Mouse (Mus musculus): Measurements from ENCODE around the gene Mmrn1. TPM values are rescaled to one million over a fixed set of nuclear protein-coding genes. Genes with fewer than 3 reads are reported as not detected.
"Not testable (repeated sequence)": the region's sequence is repeated elsewhere in the genome, so short reads cannot be mapped to it uniquely, and the experiment has no call there.

Gene Mmrn1
- 2.8 and 7.9 TPM in 2 replicates for total RNA-seq (2014; rRNA removed; ENCODE audit: low replicate concordance)
- polyA plus RNA-seq (2015; fragmentation: Nextera tagmentation; extraction: Ambion mirVana): 2.0 TPM in 2 replicates

DNA sequence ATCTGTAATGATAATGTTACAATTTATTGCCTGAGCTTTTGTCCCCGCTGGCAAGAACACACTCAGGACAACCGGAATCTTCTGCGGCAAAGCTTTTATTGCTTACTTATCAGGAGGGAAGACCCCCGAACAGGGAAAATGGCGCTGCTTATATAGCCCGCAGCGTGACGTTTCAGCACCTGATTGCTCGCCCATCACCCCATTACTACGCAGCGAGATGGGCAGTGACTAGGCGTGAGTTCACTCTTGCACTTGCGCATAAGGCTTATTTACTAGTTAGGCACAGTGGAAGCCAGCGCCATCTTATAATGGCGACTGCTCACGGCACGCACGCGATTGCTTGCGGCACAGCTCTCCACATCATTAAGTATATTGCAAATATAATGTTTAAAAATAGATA, at the start of gene Mmrn1:
Gene Mmrn1 (plus strand): TSS at position 301 of the 400 bp plus-strand sequence.
- not testable (repeated sequence) for H3K27ac ChIP-seq (ENCODE audit: low read depth); H3K27me3 ChIP-seq (ENCODE audit: control insufficient read depth, insufficient read depth, low read length); H3K36me3 ChIP-seq (replicated peaks; ENCODE audit: control insufficient read depth, insufficient read depth, low read length); H3K4me2 ChIP-seq (ENCODE audit: low read depth, low read length); H3K4me3 ChIP-seq (ENCODE audit: low read depth, low read length); DNase-seq (ENCODE audit: low spot score); H3K9ac ChIP-seq (replicated peaks; ENCODE audit: low read depth, low read length); ATAC-seq (ENCODE audit: insufficient read depth, low read depth); H3K4me1 ChIP-seq (ENCODE audit: control insufficient read depth, insufficient read depth); H3K9me3 ChIP-seq (replicated peaks; ENCODE audit: control insufficient read depth, low read length)
- WGBS: 91% methylated on average over 20 of the region's 20 CpGs

DNA sequence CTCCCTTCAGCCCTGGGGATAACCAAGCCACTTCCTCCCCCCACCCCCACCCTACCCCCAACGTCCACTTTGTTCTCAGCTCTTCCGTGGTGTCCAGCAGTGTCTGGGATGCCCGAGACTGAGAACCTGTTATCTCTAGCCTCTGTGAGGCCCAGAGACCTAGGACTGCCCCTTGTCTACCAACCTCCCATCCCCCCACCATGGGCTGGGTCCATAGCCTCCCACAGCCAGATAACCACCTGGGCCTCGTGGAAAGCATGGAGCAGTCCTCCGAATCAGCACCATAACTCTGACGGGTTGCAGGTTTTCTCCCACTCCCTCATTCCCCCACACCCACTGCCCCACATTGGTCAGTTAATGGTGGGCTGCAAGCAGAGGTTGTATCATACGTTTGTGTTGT, 44.4 kb upstream of the Mmrn1 start:
- H3K4me2 ChIP-seq (ENCODE audit: low read depth, low read length): no peak overlapping the region
- 67% methylated on average over 7 of the region's 7 CpGs for WGBS
- H3K27ac ChIP-seq (ENCODE audit: low read depth): no peak overlapping the region
- H3K9me3 ChIP-seq (replicated peaks; ENCODE audit: control insufficient read depth, low read length): no peaks in the 10 kb centered on the region
- no peaks in the 10 kb centered on the region for H3K4me1 ChIP-seq (ENCODE audit: control insufficient read depth, insufficient read depth)
- ATAC-seq (ENCODE audit: insufficient read depth, low read depth) (no peak), DNase-seq (ENCODE audit: low spot score) (no peak)
- H3K4me3 ChIP-seq (ENCODE audit: low read depth, low read length): no peak overlapping the region
- TF ChIP-seq CTCF (IDR thresholded peaks at IDR 0.05; ENCODE audit: low read depth) (no peak), EP300 (IDR thresholded peaks at IDR 0.05; ENCODE audit: low read depth) (no peak)
- H3K27me3 ChIP-seq (ENCODE audit: control insufficient read depth, insufficient read depth, low read length): no peaks in the 10 kb centered on the region
- no peaks in the 10 kb centered on the region for H3K36me3 ChIP-seq (replicated peaks; ENCODE audit: control insufficient read depth, insufficient read depth, low read length)
- no peak overlapping the region for H3K9ac ChIP-seq (replicated peaks; ENCODE audit: low read depth, low read length)

DNA sequence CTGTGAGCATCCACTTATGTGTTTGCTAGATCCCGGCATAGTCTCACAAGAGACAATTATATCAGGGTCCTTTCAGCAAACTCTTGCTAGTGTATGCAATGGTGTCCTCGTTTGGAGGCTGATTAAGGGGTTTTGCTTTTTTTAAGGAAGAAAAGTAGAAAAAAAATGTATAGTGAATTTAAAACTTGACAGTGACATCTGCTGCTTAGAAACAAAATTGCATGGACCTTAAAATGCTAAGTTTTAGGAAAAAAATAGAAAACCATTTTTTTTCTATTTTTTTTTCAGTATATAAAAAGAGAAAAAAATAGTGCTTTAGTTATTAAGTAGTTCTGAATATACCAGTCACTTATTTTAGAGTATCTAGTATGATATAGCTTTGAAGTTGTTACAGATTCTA, 43.2 kb upstream of the Mmrn1 start:
- no peak overlapping the region for H3K9ac ChIP-seq (replicated peaks; ENCODE audit: low read depth, low read length)
- DNase-seq (ENCODE audit: low spot score) (no peak), ATAC-seq (ENCODE audit: insufficient read depth, low read depth) (no peak)
- no peak overlapping the region for H3K4me2 ChIP-seq (ENCODE audit: low read depth, low read length)
- no peaks in the 10 kb centered on the region for H3K4me1 ChIP-seq (ENCODE audit: control insufficient read depth, insufficient read depth)
- WGBS: 49% methylated on average over 2 of the region's 2 CpGs
- H3K27me3 ChIP-seq (ENCODE audit: control insufficient read depth, insufficient read depth, low read length): no peaks in the 10 kb centered on the region
- no peak overlapping the region for H3K27ac ChIP-seq (ENCODE audit: low read depth)
- no peaks in the 10 kb centered on the region for H3K36me3 ChIP-seq (replicated peaks; ENCODE audit: control insufficient read depth, insufficient read depth, low read length)
- TF ChIP-seq CTCF (IDR thresholded peaks at IDR 0.05; ENCODE audit: low read depth) (no peak), EP300 (IDR thresholded peaks at IDR 0.05; ENCODE audit: low read depth) (no peak)
- no peaks in the 10 kb centered on the region for H3K9me3 ChIP-seq (replicated peaks; ENCODE audit: control insufficient read depth, low read length)
- H3K4me3 ChIP-seq (ENCODE audit: low read depth, low read length): no peak overlapping the region

DNA sequence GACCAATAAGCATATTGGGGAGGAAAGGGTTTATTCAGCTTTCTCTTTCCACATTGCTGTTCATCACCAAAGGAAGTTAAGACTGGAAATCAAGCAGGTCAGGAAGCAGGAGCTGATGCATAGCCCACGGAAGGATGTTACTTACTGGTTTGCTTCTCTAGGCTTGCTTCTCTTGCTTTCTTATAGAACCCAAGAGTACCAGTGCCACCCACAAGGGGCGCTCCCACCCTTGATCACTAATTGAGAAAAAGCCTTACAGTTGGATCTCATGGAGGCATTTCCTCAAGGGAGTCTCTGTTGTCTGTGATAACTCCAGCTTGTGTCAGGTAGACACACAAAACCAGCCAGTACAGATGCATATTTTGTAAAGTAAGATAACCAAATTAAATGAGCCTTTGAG, 17.5 kb upstream of the Mmrn1 start:
- Histone ChIP-seq H3K9ac (replicated peaks; ENCODE audit: low read depth, low read length) (no peak overlapping the region), H3K4me1 (ENCODE audit: control insufficient read depth, insufficient read depth) (no peaks in the 10 kb centered on the region), H3K4me3 (ENCODE audit: low read depth, low read length) (no peak overlapping the region), H3K27ac (ENCODE audit: low read depth) (no peak overlapping the region), H3K27me3 (ENCODE audit: control insufficient read depth, insufficient read depth, low read length) (no peaks in the 10 kb centered on the region), H3K4me2 (ENCODE audit: low read depth, low read length) (no peak overlapping the region), H3K9me3 (replicated peaks; ENCODE audit: control insufficient read depth, low read length) (no peaks in the 10 kb centered on the region), H3K36me3 (replicated peaks; ENCODE audit: control insufficient read depth, insufficient read depth, low read length) (no peaks in the 10 kb centered on the region)
- DNase-seq (ENCODE audit: low spot score): no peak
- no peak for TF ChIP-seq CTCF (IDR thresholded peaks at IDR 0.05; ENCODE audit: low read depth)
- no peak for ATAC-seq (ENCODE audit: insufficient read depth, low read depth)
- WGBS: 63% methylated on average over 2 of the region's 2 CpGs

DNA sequence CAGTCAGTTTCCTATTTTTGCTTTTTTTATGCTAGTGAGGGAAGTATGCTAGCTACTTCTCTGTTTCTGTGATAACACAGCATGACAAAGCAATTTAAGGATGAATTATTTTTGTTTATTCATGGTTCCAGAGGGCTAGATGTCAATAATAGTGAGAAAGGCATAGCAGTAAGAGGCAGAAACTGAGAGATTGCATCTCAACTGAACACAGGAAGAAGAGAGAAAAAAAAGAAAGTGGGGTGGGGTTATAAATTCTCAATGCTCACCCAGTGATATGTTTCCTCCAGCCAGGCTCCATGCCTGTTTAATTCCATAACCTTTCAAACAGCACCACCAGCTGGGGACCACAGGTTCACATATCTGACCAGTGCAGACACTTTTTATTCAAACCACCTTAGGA, 6.6 kb downstream of the Mmrn1 start:
- ATAC-seq (ENCODE audit: insufficient read depth, low read depth) (no peak), DNase-seq (ENCODE audit: low spot score) (peak; percentile 21)
- Histone ChIP-seq H3K27ac (ENCODE audit: low read depth) (no peak overlapping the region), H3K27me3 (ENCODE audit: control insufficient read depth, insufficient read depth, low read length) (no peaks in the 10 kb centered on the region), H3K9me3 (replicated peaks; ENCODE audit: control insufficient read depth, low read length) (no peaks in the 10 kb centered on the region), H3K4me3 (ENCODE audit: low read depth, low read length) (no peak overlapping the region), H3K4me1 (ENCODE audit: control insufficient read depth, insufficient read depth) (no peaks in the 10 kb centered on the region), H3K9ac (replicated peaks; ENCODE audit: low read depth, low read length) (no peak overlapping the region), H3K4me2 (ENCODE audit: low read depth, low read length) (no peak overlapping the region), H3K36me3 (replicated peaks; ENCODE audit: control insufficient read depth, insufficient read depth, low read length) (no peaks in the 10 kb centered on the region)
- TF ChIP-seq EP300 (IDR thresholded peaks at IDR 0.05; ENCODE audit: low read depth) (no peak), CTCF (IDR thresholded peaks at IDR 0.05; ENCODE audit: low read depth) (peak; percentile 58)

DNA sequence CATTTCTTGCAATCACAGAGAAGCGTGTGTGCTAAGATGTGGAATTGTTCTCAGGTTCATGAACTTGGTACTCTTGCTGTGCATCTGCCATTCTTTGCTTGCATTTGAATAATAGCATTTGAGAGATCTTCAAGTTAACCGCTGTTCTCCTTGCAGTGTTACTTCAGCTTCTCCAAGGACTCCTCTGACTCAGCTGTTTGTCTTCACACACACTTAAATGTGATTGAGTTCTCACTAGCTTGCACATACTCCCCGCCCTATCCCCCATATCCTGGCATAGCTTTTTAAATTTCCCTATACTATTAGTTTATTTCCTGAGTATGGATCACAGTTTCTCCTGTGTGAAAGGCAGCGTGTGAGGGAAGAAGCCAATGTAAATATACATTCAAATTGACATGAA, 10.1 kb downstream of the Mmrn1 start:
- H3K4me2 ChIP-seq (ENCODE audit: low read depth, low read length): no peak overlapping the region
- no peak overlapping the region for H3K4me3 ChIP-seq (ENCODE audit: low read depth, low read length)
- DNase-seq (ENCODE audit: low spot score) (no peak), ATAC-seq (ENCODE audit: insufficient read depth, low read depth) (no peak)
- no peaks in the 10 kb centered on the region for H3K27me3 ChIP-seq (ENCODE audit: control insufficient read depth, insufficient read depth, low read length)
- H3K36me3 ChIP-seq (replicated peaks; ENCODE audit: control insufficient read depth, insufficient read depth, low read length): no peaks in the 10 kb centered on the region
- no peaks in the 10 kb centered on the region for H3K9me3 ChIP-seq (replicated peaks; ENCODE audit: control insufficient read depth, low read length)
- H3K9ac ChIP-seq (replicated peaks; ENCODE audit: low read depth, low read length): no peak overlapping the region
- 62% methylated on average over 4 of the region's 4 CpGs for WGBS
- H3K4me1 ChIP-seq (ENCODE audit: control insufficient read depth, insufficient read depth): no peaks in the 10 kb centered on the region
- TF ChIP-seq CTCF (IDR thresholded peaks at IDR 0.05; ENCODE audit: low read depth): no peak
- TF ChIP-seq EP300 (IDR thresholded peaks at IDR 0.05; ENCODE audit: low read depth): no peak
- H3K27ac ChIP-seq (ENCODE audit: low read depth): no peak overlapping the region

All from heart, postnatal 0 days (tissue).